Mouse (Mus musculus) gastrocnemius, adult 8-10 months (tissue): ENCODE results near the gene Mypop. TPM values are rescaled to one million over a fixed set of nuclear protein-coding genes. Genes with fewer than 3 reads are reported as not detected.
A peak's percentile ranks its signal among the peaks of the same experiment; 100 is the strongest.

Experiments
- DNase-seq, 2 experiments: peaks; one replicate each; pipeline ENCODE4 v3.0.0; 2022; ENCODE audit warnings: low spot score in 2 of 2
- total RNA-seq, 4 experiments: library from RNA; stranded (reverse); gene quantifications; 2 replicates each; pipeline ENCODE4 v1.2.4; 2022

Mypop gene
- total RNA-seq, 4 experiments from 2014 or later: 8.0 to 10.6 (median 9.9) TPM

- no peak for DNase-seq
Observed at GRCm38 (mm10) chr7:18989995-18990394, 1.1 kb upstream of the Mypop start.

GRCm38 (mm10) chr7:18991660-18992293, 732 bp downstream of the Mypop start:
- no peak for DNase-seq

- DNase-seq: peak in 1 of 2 experiments; percentile 33
Observed at GRCm38 (mm10) chr7:18992294-18992675, 1.2 kb downstream of the Mypop start.

DNA sequence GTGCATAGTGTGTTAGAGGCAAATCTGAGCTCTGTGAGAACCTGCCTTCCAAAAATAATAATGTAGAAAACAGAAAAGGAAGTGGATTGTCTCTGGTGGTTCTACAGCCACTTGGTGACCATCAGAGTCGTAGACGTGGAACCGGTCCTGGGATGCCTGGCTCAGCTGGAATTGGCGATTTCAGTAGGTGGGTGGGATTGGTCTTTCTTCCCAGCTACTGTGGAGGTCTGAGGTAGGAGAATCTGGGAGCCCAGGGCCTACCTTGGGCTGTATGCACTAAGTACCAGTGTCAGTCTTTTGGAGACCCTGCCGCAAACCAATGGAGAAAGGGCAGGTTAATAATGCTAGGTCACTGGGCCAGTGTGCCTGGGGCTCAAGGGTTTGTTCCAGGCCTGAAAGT, 2.0 kb downstream of the Mypop start:
- no peak for DNase-seq

DNA sequence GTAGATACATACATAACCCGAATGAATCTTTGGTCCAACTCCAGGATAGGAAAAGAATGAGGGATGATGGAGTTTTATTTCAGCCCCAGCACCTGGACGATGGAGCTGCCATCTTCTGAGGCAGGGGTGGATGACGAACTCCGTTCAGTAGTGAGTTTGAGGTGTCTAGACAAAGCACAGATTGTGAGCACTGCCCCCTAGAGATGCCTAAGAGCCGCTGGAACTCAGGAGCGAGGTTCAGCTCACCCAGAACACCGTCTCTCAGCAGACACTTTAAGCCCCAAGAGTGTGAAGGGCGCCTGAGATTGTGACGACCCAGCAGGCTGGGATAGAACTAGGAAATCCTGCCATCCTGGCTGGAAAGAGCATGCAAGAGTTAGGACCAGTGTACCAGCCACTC, 7.8 kb downstream of the Mypop start:
- no peak for DNase-seq

DNA sequence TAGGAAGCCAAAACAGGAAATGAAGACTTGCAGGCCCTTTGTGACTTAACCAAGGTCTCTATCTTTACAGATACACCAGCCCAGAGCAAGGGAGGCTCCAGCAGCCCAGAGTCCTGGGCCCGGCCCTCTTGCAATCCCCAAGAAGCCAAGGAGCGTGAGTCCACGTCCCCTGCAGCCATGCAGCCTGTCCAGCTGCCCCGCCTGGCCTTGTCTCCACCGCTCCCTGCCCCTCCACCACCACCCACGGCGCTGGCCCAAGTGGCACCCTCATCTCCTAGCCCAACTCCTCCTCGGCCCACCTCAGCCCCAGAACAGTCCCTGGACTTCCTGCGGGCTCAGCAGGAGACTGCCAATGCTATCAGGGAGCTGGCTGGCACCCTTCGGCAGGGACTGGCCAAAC, 9.4 kb downstream of the Mypop start:
- no peak for DNase-seq

GRCm38 (mm10) chr7:19001066-19001806, 10.2 kb downstream of the Mypop start:
- peak; percentile 14 to 36 for DNase-seq

- DNase-seq: no peak
Observed at GRCm38 (mm10) chr7:19001807-19002085, 10.7 kb downstream of the Mypop start.

GRCm38 (mm10) chr7:19002115-19002514, 11.1 kb downstream of the Mypop start:
- no peak for DNase-seq

GRCm38 (mm10) chr7:19002848-19003498, 11.9 kb downstream of the Mypop start:
- peak; percentile 50 to 54 for DNase-seq

DNA sequence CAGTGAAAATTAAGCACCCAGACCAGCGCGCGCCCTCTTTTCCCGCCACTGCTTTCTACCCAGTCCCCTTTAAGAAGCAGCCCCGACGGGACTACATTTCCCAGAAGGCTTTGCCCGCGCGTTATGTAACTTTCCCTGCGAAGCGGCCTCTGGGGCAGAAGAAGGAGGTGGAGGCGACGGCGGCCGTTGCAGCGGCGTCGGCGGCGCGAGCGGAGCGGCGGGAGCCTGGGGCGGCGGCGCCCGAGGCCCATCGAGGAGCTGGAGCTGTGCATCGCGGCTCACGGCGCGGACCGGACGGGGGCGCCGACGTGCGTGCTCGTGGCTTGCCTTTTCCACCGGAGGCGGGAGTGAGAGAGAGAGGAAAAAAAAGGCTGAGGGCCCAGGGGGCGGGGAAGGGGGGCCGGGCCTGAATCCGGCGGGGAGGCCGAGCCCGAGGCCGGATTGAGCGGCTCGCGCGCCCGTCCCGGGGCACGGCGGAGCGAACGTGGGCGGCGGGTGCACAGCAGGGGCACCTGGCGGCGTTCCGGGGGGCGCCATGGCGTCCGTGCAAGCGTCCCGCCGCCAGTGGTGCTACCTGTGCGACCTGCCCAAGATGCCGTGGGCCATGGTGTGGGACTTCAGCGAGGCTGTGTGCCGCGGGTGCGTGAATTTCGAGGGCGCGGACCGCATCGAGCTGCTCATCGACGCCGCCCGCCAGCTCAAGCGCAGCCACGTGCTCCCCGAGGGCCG, 13.0 kb downstream of the Mypop start, which contains the start of gene Irf2bp1:
TSS of gene Irf2bp1 (plus strand) at position 143 of the 729 bp plus-strand sequence.
- DNase-seq: peak; percentile 88 to 91

DNA sequence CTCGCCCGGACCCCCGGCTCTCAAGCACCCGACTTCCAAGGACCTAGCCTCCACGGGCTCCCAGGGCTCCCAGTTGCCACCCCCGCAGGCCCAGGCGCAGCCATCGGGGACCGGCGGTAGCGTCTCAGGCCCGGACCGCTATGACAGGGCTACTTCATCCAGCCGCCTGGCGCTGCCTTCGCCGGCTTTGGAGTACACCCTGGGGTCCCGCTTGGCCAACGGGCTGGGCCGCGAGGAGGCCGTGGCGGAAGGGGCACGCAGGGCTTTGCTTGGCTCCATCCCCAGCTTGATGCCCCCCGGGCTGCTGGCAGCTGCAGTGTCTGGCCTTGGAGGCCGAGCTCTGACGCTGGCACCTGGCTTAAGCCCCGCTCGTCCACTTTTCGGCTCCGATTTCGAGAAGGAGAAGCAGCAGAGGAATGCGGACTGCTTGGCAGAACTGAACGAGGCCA, 13.6 kb downstream of the Mypop start:
- peak in 1 of 2 experiments; percentile 22 for DNase-seq

DNA sequence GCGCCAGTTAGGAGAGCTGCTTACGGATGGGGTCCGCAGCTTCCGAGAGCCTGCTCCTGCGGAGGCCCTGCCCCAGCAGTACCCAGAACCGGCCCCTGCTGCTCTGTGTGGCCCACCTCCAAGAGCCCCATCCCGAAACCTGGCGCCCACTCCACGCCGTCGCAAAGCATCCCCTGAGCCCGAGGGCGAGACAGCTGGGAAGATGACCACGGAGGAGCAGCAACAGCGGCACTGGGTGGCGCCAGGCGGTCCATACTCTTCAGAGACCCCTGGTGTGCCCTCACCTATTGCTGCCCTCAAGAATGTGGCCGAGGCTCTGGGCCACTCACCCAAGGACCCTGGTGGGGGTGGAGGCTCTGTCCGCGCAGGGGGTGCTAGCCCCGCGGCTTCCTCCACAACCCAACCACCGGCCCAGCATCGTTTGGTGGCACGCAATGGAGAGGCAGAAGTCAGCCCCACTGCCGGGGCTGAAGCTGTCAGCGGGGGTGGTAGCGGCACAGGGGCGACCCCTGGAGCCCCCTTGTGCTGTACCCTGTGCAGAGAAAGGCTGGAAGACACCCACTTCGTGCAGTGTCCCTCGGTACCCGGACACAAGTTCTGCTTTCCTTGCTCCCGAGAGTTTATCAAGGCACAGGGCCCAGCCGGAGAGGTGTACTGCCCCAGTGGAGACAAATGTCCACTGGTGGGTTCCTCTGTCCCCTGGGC, 14.5 kb downstream of the Mypop start:
- DNase-seq: no peak

- DNase-seq: peak; percentile 76 to 79
Observed at GRCm38 (mm10) chr7:19006476-19006875, 15.4 kb downstream of the Mypop start.

GRCm38 (mm10) chr7:19007026-19007977, 16.3 kb downstream of the Mypop start:
- DNase-seq: no peak

- DNase-seq: no peak
Observed at GRCm38 (mm10) chr7:19010581-19010980, 19.5 kb downstream of the Mypop start.

- peak in 1 of 2 experiments; percentile 41 for DNase-seq
Observed at GRCm38 (mm10) chr7:19012025-19012621, 21.1 kb downstream of the Mypop start.

GRCm38 (mm10) chr7:19012882-19013281, 21.8 kb downstream of the Mypop start:
- DNase-seq: no peak

- no peak for DNase-seq
Observed at GRCm38 (mm10) chr7:19014452-19014851, 23.4 kb downstream of the Mypop start.

GRCm38 (mm10) chr7:19016042-19016441, 25.0 kb downstream of the Mypop start:
- no peak for DNase-seq
